Mouse (Mus musculus) thymus, postnatal 36 days (tissue): ENCODE data around the gene Zfp575.

ENCODE experiments used
- DNase-seq, 2 experiments: peaks; one replicate each; pipeline ENCODE4 v3.0.0; 2022; ENCODE audit warnings: mixed read lengths in 2 of 2

Gene Zfp575

GRCm38 (mm10) chr7:24600941-24601597, 13.6 kb upstream of the Zfp575 start:
- peak; percentile 90 to 95 for DNase-seq

DNA sequence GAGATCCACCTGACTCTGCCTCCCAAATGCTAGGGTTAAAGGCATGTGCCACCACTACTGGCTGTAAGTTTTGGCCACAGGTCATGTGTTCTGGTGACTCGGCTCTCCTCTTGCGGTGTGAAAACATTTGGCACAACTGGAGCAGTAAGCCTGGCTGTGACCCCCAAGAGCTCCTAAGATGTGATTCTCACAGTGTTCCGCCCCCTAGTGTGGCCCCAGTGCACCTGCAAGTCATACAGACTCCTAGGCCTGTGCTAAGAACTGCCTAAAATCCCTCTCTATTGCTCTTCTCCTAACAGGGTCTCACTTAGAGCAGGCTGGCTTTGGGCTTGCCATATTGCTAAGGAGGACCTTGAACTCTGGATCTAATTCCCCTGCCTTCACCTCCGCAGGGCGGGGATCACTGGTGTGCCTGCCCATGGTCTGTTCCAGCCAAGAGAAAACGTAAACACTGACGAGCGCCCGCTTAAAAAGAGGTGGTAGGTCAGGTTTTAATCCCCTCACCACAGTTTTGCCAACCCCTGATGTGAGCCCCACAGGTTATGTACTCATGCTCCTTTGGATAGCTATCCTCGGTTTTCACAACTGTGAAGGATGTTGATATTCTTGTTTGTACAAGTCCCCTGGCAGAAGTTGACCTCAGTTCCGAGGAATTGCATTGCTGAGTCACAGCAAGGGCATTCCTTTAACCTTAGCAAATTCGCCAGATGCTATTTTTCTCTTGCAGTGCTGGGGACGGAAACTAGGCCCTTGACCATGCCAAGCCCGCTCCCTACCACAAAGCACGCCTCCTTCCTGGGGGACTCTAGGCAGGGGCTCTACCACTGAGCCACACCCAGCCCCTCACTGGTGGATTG, 12.0 kb upstream of the Zfp575 start:
- no peak for DNase-seq

GRCm38 (mm10) chr7:24598121-24598520, 10.7 kb upstream of the Zfp575 start:
- no peak for DNase-seq

GRCm38 (mm10) chr7:24595464-24595863, 8.0 kb upstream of the Zfp575 start:
- DNase-seq, result no peak

- no peak for DNase-seq
Observed at GRCm38 (mm10) chr7:24594309-24594803, 6.9 kb upstream of the Zfp575 start.

DNA sequence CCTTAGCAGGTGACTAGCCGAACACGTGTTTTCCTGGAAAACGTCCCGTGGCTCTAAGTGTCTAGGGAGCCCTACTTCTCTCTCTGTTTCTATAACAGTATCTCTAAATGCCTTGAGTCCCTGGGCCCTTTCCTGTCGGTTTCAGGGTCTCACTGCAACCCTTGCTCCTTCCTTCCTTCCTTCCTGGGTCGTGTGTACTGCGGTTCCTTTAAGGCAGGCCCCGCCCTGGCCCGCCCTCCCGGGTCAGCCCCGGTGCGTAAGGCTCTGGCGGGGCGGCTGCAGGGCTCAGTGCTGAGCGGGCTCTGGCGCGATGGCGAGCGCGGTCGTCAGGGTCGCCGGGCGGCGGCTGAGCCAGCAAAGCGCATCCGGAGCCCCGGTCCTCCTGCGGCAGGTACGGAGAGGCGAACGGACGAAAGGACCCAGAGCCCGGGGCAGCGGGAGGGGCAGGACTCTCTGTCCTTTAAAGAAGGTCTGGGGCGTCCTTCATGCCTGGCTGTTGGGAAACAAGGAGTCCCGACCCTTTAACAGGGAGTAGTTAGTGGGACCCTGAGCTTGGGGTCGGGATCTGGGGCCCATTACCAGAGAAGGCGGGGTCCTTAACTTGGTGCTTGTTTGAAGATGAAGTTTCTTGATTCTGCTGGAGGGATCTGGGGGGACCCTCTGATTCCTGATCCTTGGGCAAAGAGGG, 6.3 kb upstream of the Zfp575 start:
- DNase-seq, result peak; percentile 81 to 86

DNA sequence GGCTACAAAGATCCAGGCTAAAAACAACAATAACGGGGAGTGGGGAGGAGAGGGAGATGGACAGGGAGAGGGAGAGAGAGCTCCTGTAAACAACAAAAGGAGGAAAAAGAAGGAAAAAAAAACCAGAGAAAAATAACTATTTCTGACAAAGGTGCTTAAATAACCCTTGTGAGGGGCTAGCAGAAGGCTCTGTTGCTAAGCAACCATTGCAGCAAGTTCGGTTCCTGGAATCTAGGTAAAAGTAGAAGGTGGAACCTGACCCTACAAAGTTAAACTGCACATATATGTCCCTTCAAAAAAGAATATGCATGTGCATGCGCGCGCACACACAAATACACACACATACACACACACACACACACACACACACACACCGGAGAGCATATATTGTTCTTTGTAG, 5.3 kb upstream of the Zfp575 start:
- DNase-seq, result no peak

DNA sequence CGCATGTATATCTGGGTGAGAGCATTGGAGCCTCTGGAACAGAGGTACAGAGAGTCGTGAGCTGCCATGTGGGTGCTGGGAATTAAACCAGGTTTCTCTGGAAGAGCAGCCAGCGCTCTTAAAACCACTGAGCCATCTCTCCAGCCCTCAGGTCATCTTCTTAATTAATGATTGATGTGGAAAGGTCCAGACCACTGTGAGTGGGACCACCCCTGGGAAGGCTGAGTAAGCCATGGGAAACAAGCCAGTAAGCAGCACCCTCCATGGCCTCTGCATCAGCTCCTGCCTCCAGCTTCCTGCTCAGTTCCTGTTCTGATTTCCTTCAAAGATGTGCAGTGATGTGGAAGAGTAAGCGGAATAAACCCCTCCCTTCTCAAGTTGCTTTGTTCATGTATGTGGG, 4.7 kb upstream of the Zfp575 start:
- no peak for DNase-seq

GRCm38 (mm10) chr7:24591735-24592134, 4.3 kb upstream of the Zfp575 start:
- DNase-seq, result no peak

DNA sequence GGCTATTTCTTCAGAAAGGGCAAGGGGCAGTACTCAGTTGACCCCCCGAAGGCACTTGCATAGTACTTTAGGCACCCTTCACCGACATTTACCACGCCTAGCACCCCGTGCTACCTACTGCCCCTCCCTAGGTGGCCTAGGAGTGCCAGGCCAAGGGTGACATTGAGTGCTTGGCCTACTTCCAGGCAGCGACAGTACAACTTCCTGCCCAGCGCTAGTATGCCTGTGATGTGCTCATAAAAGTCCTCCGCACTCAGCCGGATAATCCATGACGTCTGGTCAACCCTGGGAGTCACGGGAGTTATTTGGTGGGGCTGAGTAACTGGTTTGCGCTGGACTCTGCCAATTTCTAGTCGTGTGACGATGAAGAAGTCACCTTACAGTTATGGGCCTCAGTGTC, 895 bp upstream of the Zfp575 start:
- DNase-seq, result peak in 1 of 2 experiments; percentile 33

DNA sequence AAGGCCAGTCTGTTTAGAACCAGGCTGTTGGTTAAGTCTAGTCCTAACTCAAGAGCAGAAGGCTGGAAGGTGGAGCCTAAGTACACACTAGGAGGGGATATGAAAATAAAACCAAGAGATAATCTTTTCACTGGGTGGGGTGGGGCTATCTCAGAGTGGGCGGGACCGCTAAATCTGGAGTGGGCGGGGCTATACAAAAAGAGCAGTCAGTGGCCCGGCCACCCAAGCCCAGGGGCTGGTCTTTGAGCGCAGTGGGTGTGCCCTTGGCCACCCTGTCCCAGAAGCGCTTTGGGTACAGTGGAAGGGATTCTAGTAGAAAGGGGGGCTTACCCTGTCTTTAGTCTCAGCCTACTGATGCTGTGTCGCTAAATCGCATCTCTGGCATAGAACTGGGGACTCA, 613 bp downstream of the Zfp575 start:
- DNase-seq, result no peak

DNA sequence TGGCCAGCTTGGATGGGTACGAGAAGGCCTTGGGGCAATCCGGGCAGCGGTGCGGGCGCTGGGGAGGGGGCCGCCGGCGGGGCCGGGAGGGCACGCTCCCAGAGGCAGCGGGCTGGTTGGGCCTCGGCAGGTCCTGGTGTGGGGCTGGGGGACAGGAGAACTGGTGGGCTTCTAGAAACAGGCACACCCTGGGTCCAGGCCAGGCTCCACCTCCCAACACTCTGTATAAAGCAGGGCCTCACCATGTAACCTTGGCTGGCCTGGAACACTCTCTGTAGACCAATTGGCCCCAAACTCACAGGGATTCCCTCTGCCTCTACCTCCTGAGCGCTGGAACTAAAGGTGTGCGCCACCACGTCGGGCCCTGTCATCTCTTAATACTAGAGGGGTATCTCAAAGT, 1.4 kb downstream of the Zfp575 start:
- DNase-seq, result peak in 1 of 2 experiments; percentile 23

- DNase-seq, result no peak
Observed at GRCm38 (mm10) chr7:24584876-24585275, 2.6 kb downstream of the Zfp575 start.

DNA sequence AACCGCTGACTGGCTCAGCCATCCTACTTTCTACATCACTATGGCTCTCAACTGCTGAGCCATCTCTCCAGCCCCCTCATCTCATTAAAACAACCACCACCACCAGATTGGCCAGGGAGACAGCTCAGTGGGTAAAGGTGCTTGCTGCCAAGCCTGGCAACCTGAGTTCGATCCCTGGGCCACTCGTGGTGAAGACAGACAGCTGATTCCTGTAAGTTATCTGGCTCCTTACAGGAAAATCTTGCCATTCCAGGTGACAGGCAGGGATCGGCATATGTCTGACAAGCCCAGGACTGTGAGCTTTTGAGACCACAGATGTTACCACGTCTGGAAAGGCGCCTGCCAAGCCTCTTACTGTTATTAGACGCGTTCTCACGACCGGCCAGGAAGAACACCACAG, 9.6 kb downstream of the Zfp575 start:
- no peak for DNase-seq

DNA sequence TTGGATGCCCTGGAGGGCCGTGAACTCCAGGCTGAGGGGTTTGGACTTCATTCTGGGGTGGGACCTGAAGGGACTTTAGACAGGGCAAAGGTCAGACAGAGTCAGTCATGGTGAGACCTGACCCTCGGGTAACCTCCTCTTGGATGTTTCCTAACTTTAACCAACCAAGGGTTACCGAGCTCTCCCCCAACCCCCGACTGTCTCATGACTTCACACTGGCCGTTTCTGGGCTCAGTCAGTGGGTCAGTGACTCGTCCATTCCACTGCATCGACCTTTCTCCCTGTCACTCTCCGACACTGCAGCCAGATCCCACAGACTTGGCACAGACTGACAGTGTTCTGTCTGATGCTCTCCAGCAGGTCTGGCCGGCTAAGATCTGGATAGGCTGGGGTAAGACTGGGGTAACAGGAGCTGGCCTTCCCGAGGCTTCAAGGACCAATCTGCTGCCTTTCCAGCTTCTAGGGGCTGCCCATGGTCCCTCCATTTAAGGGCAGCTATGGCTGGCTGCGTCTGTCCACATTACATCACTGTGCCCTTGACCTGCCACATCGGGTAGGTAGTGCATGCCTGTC, 13.1 kb downstream of the Zfp575 start:
- no peak for DNase-seq

GRCm38 (mm10) chr7:24572455-24572854, 15.0 kb downstream of the Zfp575 start:
- no peak for DNase-seq

GRCm38 (mm10) chr7:24571071-24571470, 16.4 kb downstream of the Zfp575 start:
- no peak for DNase-seq

- DNase-seq, result no peak
Observed at GRCm38 (mm10) chr7:24568512-24568911, 18.9 kb downstream of the Zfp575 start.

DNA sequence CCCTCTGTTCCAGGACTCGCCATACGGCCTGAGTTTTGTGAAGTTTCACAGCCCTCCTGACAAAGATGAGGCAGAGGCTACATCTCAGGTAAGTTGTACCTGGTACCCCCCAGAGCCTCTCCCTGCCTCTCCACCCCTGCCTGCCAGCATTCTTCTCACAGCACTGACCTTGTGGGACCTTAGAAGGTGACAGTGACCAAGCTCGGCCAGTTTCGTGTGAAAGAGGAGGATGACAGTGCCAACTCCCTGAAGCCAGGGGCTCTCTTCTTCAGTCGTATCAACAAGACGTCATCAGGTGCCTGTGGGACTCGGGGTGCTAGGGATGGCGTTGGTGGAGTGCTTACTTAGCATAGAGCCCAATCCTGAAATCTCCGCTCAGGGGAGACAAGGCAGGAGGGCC, 21.2 kb downstream of the Zfp575 start:
- no peak for DNase-seq

- no peak for DNase-seq
Observed at GRCm38 (mm10) chr7:24565627-24566026, 21.8 kb downstream of the Zfp575 start.

DNA sequence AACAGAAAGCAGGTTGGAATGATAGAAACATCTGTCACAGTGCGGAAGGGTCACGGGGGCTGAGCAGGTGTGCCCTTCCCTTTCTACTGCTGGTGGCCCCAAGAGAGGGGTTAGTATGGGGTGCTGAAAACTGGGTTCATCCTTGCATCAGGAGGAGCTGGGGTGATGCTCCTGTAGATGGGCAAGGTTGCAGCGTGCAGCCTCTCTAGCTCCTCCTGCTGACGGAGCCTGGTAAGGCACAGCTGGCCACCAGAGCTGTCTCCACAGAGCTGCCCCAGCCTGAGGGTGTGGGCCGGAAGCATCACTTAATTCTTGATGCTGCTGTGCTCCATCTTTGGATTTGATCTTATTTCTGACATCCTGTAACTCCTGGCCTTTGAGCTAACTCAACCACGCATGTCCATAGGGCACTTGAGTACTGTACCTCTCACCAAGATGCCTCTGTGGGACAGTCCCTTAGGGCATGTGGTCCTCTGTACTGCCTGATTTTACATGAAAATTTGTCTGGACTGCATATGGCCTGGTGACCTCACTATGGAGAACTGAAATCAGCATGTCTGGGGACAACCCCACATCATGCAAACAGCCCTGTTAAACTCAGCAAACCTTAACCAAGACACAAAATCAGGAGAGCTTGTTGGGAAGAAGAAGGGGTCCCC, 22.7 kb downstream of the Zfp575 start:
- DNase-seq, result peak; percentile 74 to 80

GRCm38 (mm10) chr7:24563837-24564206, 23.6 kb downstream of the Zfp575 start:
- DNase-seq, result no peak
